24 mouse cellular contexts compared by ENCODE assay signal in the genomic region with DNA sequence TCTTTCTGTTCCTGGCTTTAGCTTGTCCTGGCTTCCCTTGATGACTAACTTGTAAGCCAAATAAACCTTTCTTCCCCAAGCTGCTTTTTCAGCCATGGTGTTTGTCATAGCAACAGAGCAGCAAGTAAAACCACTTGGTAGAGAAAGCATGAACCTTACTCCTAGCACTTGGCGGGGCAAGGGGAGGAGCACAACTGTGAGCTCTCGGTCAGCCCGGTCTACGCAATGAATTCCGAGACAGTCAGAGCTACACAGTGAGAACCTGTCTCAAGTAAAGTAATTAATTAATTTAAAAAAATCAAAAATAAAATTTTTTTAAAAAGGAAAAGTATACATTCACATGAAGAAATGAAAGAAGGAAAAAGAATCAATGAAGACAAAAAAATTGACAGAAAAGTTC. TPM values are rescaled to one million over a fixed set of nuclear protein-coding genes. Genes with fewer than 3 reads are reported as not detected.
A peak's percentile ranks its signal among the peaks of the same experiment; 100 is the strongest.
DNase-seq lines count a peak whose midpoint lies in the region; ATAC-seq and TF ChIP-seq lines count a peak whose summit lies in the region.
"Had no signal": no experiment of that assay in that cellular context is flagged by ENCODE, and none has a peak within 500 bp of the region (broad histone marks: within the 10 kb centered on the region; RNA-seq: fewer than 3 reads in every experiment).

No protein-coding gene starts in this region.

- H3K4me3 ChIP-seq in hindbrain, embryonic 15.5 days = no peak overlapping the region
- no peak overlapping the region for H3K4me3 ChIP-seq in hindbrain, embryonic 14.5 days (replicated peaks; ENCODE audit: low read length)
- no peak overlapping the region for H3K4me3 ChIP-seq in lung, embryonic 14.5 days (ENCODE audit: low read depth, low read length)
- H3K4me3 ChIP-seq: embryonic facial prominence, embryonic 13.5 days; hindbrain, embryonic 12.5 days had no signal

- no peaks in the 10 kb centered on the region for H3K27me3 ChIP-seq in hindbrain, embryonic 15.5 days
- H3K27me3 ChIP-seq in hindbrain, embryonic 14.5 days (ENCODE audit: control insufficient read depth, insufficient read depth, low read length) = no peaks in the 10 kb centered on the region
- no peaks in the 10 kb centered on the region for H3K27me3 ChIP-seq in lung, embryonic 14.5 days (ENCODE audit: insufficient read depth, low read length)
- H3K27me3 ChIP-seq: embryonic facial prominence, embryonic 13.5 days; hindbrain, embryonic 12.5 days had no signal

- H3K9ac ChIP-seq in hindbrain, embryonic 15.5 days = no peak overlapping the region
- no peak overlapping the region for H3K9ac ChIP-seq in hindbrain, embryonic 14.5 days
- H3K9ac ChIP-seq in lung, embryonic 14.5 days = no peak overlapping the region
- H3K9ac ChIP-seq: embryonic facial prominence, embryonic 13.5 days; forebrain, postnatal 0 days; hindbrain, embryonic 12.5 days had no signal

- no peak for TF ChIP-seq CTCF in lung, embryonic 14.5 days (IDR thresholded peaks at IDR 0.05; ENCODE audit: low read depth)

- H3K4me2 ChIP-seq in hindbrain, embryonic 15.5 days = no peak overlapping the region
- no peak overlapping the region for H3K4me2 ChIP-seq in hindbrain, embryonic 14.5 days (replicated peaks)
- no peak overlapping the region for H3K4me2 ChIP-seq in lung, embryonic 14.5 days
- H3K4me2 ChIP-seq: embryonic facial prominence, embryonic 13.5 days; heart, embryonic 11.5 days; hindbrain, embryonic 12.5 days; liver, embryonic 11.5 days had no signal

- peaks cover 44% of the 10 kb centered on the region for H3K4me1 ChIP-seq in hindbrain, embryonic 15.5 days (replicated peaks)
- H3K4me1 ChIP-seq in hindbrain, embryonic 14.5 days (replicated peaks; ENCODE audit: control insufficient read depth, insufficient read depth, low read length) = peaks cover 23% of the 10 kb centered on the region
- H3K4me1 ChIP-seq in lung, embryonic 14.5 days (ENCODE audit: insufficient read depth) = peaks cover 3% of the 10 kb centered on the region; the same call in 1 of the 2 replicates

- H3K27ac ChIP-seq in hindbrain, embryonic 15.5 days (replicated peaks) = no peak overlapping the region
- H3K27ac ChIP-seq in hindbrain, embryonic 14.5 days = no peak overlapping the region
- H3K27ac ChIP-seq in lung, embryonic 14.5 days (ENCODE audit: low read depth) = no peak overlapping the region
- H3K27ac ChIP-seq: embryonic facial prominence, embryonic 13.5 days; hindbrain, embryonic 12.5 days; macrophage had no signal

- DNase-seq in hindbrain, embryonic 14.5 days (ENCODE audit: low spot score) = no peak
- DNase-seq in lung, embryonic 14.5 days = no peak
- no peak for DNase-seq in lung, adult 18-20 months
- peak; percentile 49 for DNase-seq in kidney, adult 9 months
- peak; percentile 43 to 47 for DNase-seq in kidney, postnatal 36 days
- no peak for DNase-seq in gastrocnemius, adult 8-10 months (ENCODE audit: low spot score in 2 of 2)
- no peak for DNase-seq in urinary bladder, postnatal 25 days (ENCODE audit: low spot score)
- DNase-seq: adrenal gland, postnatal 25 days; cerebellum, adult 11 months; cerebellum, postnatal 14 days; forebrain, postnatal 0 days; heart, postnatal 10 days; left cerebral cortex, postnatal 4 days; retina, postnatal 1 day; right cerebral cortex, postnatal 4 days; thymus, postnatal 14 days had no signal

- no peaks in the 10 kb centered on the region for H3K36me3 ChIP-seq in hindbrain, embryonic 15.5 days
- 0 out of 2 replicates have a peak, but pooled peaks cover 11% of the 10 kb centered on the region for H3K36me3 ChIP-seq in hindbrain, embryonic 14.5 days (replicated peaks; ENCODE audit: control insufficient read depth, insufficient read depth)
- H3K36me3 ChIP-seq in lung, embryonic 14.5 days (ENCODE audit: insufficient read depth) = 0 out of 2 replicates have a peak, but pooled peaks cover 7% of the 10 kb centered on the region

- H3K9me3 ChIP-seq in hindbrain, embryonic 15.5 days = no peaks in the 10 kb centered on the region
- no peaks in the 10 kb centered on the region for H3K9me3 ChIP-seq in hindbrain, embryonic 14.5 days (ENCODE audit: control insufficient read depth, low read length)
- H3K9me3 ChIP-seq in lung, embryonic 14.5 days (ENCODE audit: low read depth, low read length) = no peaks in the 10 kb centered on the region
- H3K9me3 ChIP-seq: embryonic facial prominence, embryonic 13.5 days; G1E; hindbrain, embryonic 12.5 days had no signal

- peak; percentile 63; the same call in 1 of the 2 replicates for ATAC-seq in hindbrain, embryonic 15.5 days (ENCODE audit: low FRiP score, low read depth)
- no peak for ATAC-seq in hindbrain, embryonic 14.5 days (ENCODE audit: low FRiP score)
- peak; percentile 66; the same call in 1 of the 2 replicates for ATAC-seq in lung, embryonic 14.5 days (ENCODE audit: insufficient read depth)
- ATAC-seq: forebrain, postnatal 0 days; midbrain, embryonic 16.5 days had no signal

- WGBS in hindbrain, embryonic 15.5 days = 91% methylated on average over 5 of the region's 5 CpGs
- 88% methylated on average over 5 of the region's 5 CpGs for WGBS in hindbrain, embryonic 14.5 days
- 82% methylated on average over 5 of the region's 5 CpGs for WGBS in lung, embryonic 14.5 days

RNA-seq across cellular contexts. Expression of a gene that starts 8.1 kb away (rescaled TPM):
- polyA plus RNA-seq in hindbrain, embryonic 15.5 days (2015; fragmentation: Nextera tagmentation; extraction: Ambion mirVana) = 218 and 222 TPM in 2 replicates
- polyA plus RNA-seq in hindbrain, embryonic 14.5 days (2014; fragmentation: Nextera tagmentation; extraction: Ambion mirVana) = 287 and 305 TPM in 2 replicates
- polyA plus RNA-seq in lung, embryonic 14.5 days (2014; fragmentation: Nextera tagmentation; extraction: Ambion mirVana) = 80.1 and 86.5 TPM in 2 replicates
- 10 to 100 TPM; 17.0 to 24.6 (median 22.4) TPM for total RNA-seq in gastrocnemius, adult 8-10 months (2022)

Comparison
In these comparisons a context has a peak if more than half of its experiments do, and no peak if none do; other contexts are left out.
1. DNase-seq: peak in kidney, adult 9 months (single experiment) and kidney, postnatal 36 days (2 of 2); none in hindbrain, embryonic 14.5 days (single experiment), lung, embryonic 14.5 days (single experiment), lung, adult 18-20 months (0 of 2), gastrocnemius, adult 8-10 months (0 of 2) and urinary bladder, postnatal 25 days (single experiment).